10 mouse cellular contexts compared by ENCODE assay signal in genomic region chr4:56791373-56791772, GRCm38 (mm10). TPM values are rescaled to one million over a fixed set of nuclear protein-coding genes. Genes with fewer than 3 reads are reported as not detected.
DNase-seq lines count a peak whose midpoint lies in the region; ATAC-seq and TF ChIP-seq lines count a peak whose summit lies in the region.
"Had no signal": no experiment of that assay in that cellular context is flagged by ENCODE, and none has a peak within 500 bp of the region (broad histone marks: within the 10 kb centered on the region; RNA-seq: fewer than 3 reads in every experiment).

No protein-coding gene starts in this region.

- TF ChIP-seq EP300 in ES-Bruce4 (IDR thresholded peaks at IDR 0.05; ENCODE audit: insufficient read depth, low read depth, low read length), result no peak

- no peak for ATAC-seq in kidney, embryonic 16.5 days (ENCODE audit: low FRiP score, low TSS enrichment)

- no peak overlapping the region for H3K4me3 ChIP-seq in kidney, embryonic 16.5 days (ENCODE audit: low read length)
- no peak overlapping the region for H3K4me3 ChIP-seq in ES-Bruce4 (ENCODE audit: low read depth, low read length)

- no peak for TF ChIP-seq POLR2A in ES-Bruce4 (IDR thresholded peaks at IDR 0.05; ENCODE audit: insufficient read depth, low read length)

- no peak overlapping the region for H3K4me2 ChIP-seq in kidney, embryonic 16.5 days (replicated peaks; ENCODE audit: low read depth, low read length)

- H3K4me1 ChIP-seq in kidney, embryonic 16.5 days (ENCODE audit: insufficient read depth, low read length), result no peaks in the 10 kb centered on the region
- no peaks in the 10 kb centered on the region for H3K4me1 ChIP-seq in ES-Bruce4 (ENCODE audit: control insufficient read depth, insufficient read depth, low read length)

- H3K9me3 ChIP-seq in kidney, embryonic 16.5 days (ENCODE audit: low read length), result no peaks in the 10 kb centered on the region
- H3K9me3 ChIP-seq in ES-Bruce4 (replicated peaks; ENCODE audit: control insufficient read depth, insufficient read depth, low read length, poor library complexity, severe bottlenecking), result no peaks in the 10 kb centered on the region

- WGBS in kidney, embryonic 16.5 days, result 42% methylated on average over 1 of the region's 1 CpGs

- H3K27ac ChIP-seq in kidney, embryonic 16.5 days (ENCODE audit: low read length), result no peak overlapping the region
- H3K27ac ChIP-seq in ES-Bruce4 (ENCODE audit: insufficient read depth, low read length), result no peak overlapping the region

- H3K36me3 ChIP-seq in kidney, embryonic 16.5 days (ENCODE audit: insufficient read depth, low read length), result peaks cover 78% of the 10 kb centered on the region
- H3K36me3 ChIP-seq in ES-Bruce4 (ENCODE audit: control insufficient read depth, insufficient read depth, low read length, poor library complexity, severe bottlenecking), result peaks cover 82% of the 10 kb centered on the region

- H3K9ac ChIP-seq in kidney, embryonic 16.5 days (replicated peaks; ENCODE audit: low read length), result no peak overlapping the region
- H3K9ac ChIP-seq in ES-Bruce4 (ENCODE audit: low read depth, poor library complexity, severe bottlenecking), result no peak overlapping the region

- TF ChIP-seq CTCF in ES-Bruce4 (IDR thresholded peaks at IDR 0.05; ENCODE audit: low read depth, low read length), result peak; percentile 64

- peak; percentile 13 to 50 for DNase-seq in kidney, postnatal 36 days
- peak; percentile 2 to 7 for DNase-seq in B cell, adult 2 months
- peak; percentile 32 for DNase-seq in lung, postnatal 25 days (ENCODE audit: low spot score)
- no peak for DNase-seq in spleen, postnatal 4 days (ENCODE audit: low spot score in 2 of 2)
- DNase-seq in cerebellum, postnatal 36 days, result no peak

- H3K27me3 ChIP-seq in kidney, embryonic 16.5 days (ENCODE audit: insufficient read depth, low read length), result no peaks in the 10 kb centered on the region
- no peaks in the 10 kb centered on the region for H3K27me3 ChIP-seq in ES-Bruce4 (ENCODE audit: control insufficient read depth, insufficient read depth, low read length, poor library complexity, severe bottlenecking)

RNA-seq across cellular contexts. Expression of gene Elp1, which starts 10.8 kb away (rescaled TPM):
- polyA plus RNA-seq in kidney, embryonic 16.5 days (2015; fragmentation: Nextera tagmentation; extraction: Ambion mirVana), result 44.2 and 50.6 TPM in 2 replicates
- polyA plus RNA-seq in ES-Bruce4 (2011; ENCODE audit: insufficient read depth, insufficient read length, low read depth, missing spikeins), result 60.6 and 82.2 TPM in 2 replicates

RNA-seq across cellular contexts. Expression of gene Fam206a, which starts 10.8 kb away (rescaled TPM):
- polyA plus RNA-seq in kidney, embryonic 16.5 days (2015; fragmentation: Nextera tagmentation; extraction: Ambion mirVana), result 17.9 and 20.6 TPM in 2 replicates
- 13.6 and 15.9 TPM in 2 replicates for polyA plus RNA-seq in ES-Bruce4 (2011; ENCODE audit: insufficient read depth, insufficient read length, low read depth, missing spikeins)

RNA-seq across cellular contexts. Expression of gene Actl7a, which starts 48.2 kb away (rescaled TPM):
- polyA plus RNA-seq in kidney, embryonic 16.5 days (2015; fragmentation: Nextera tagmentation; extraction: Ambion mirVana), result not detected in 2 replicates
- not detected in 2 replicates for polyA plus RNA-seq in ES-Bruce4 (2011; ENCODE audit: insufficient read depth, insufficient read length, low read depth, missing spikeins)
- polyA plus RNA-seq: intestine, embryonic 14.5 days; lung, embryonic 16.5 days had no signal

RNA-seq across cellular contexts. Expression of gene Actl7b, which starts 50.1 kb away (rescaled TPM):
- polyA plus RNA-seq in kidney, embryonic 16.5 days (2015; fragmentation: Nextera tagmentation; extraction: Ambion mirVana), result not detected in 2 replicates
- polyA plus RNA-seq in ES-Bruce4 (2011; ENCODE audit: insufficient read depth, insufficient read length, low read depth, missing spikeins), result 0.70 TPM in 1 of 2 replicates, not detected in the other
- polyA plus RNA-seq: intestine, embryonic 14.5 days; lung, embryonic 16.5 days had no signal

RNA-seq across cellular contexts. Expression of gene Gm26657, which starts 51.5 kb away (rescaled TPM):
- not detected in 2 replicates for polyA plus RNA-seq in kidney, embryonic 16.5 days (2015; fragmentation: Nextera tagmentation; extraction: Ambion mirVana)
- not detected in 2 replicates for polyA plus RNA-seq in ES-Bruce4 (2011; ENCODE audit: insufficient read depth, insufficient read length, low read depth, missing spikeins)
- polyA plus RNA-seq: gonadal fat pad, adult 2 months; intestine, embryonic 14.5 days; lung, embryonic 16.5 days had no signal

Comparison
In these comparisons a context has a peak if more than half of its experiments do, and no peak if none do; other contexts are left out.
1. DNase-seq: peak in kidney, postnatal 36 days (2 of 2), B cell, adult 2 months (2 of 2) and lung, postnatal 25 days (single experiment); none in spleen, postnatal 4 days (0 of 2) and cerebellum, postnatal 36 days (0 of 2).